In the genomic region with DNA sequence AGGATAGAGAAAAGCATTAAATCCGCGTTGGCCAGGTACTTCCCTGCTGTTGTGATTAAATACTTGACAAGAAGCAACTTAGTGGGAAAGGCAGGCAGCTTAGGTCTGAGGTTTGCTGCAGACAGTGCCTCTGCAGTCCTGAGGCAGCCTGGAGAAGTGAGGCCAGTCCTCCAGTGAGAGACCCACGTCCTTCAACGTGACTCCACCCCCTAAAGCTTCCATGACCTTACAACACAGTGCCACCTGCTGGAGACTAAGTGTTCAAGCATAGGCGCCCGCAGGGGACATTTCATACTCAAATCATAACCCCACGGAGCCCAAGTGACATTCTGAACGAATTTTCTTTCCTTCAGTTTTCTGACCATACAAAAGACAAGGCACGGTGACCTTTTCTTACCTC, we compare ENCODE assay signal across 8 mouse cellular contexts.
DNase-seq lines count a peak whose midpoint lies in the region.

No protein-coding gene starts in this region.

- DNase-seq in A20 (ENCODE audit: low read depth, low spot score) (peak; percentile 64), MEL-GATA-1-ER (ENCODE audit: extremely low read depth, low read depth) (peak; percentile 6)
- DNase-seq in cerebellum, adult 9-10 months: peak; percentile 76
- DNase-seq in gastrocnemius, postnatal 36 days: peak; percentile 33 to 46
- peak; percentile 76 to 77 for DNase-seq in kidney, postnatal 36 days
- DNase-seq in lung, postnatal 14 days: peak; percentile 52
- peak; percentile 35 for DNase-seq in right cerebral cortex, postnatal 4 days
- no peak for DNase-seq in spleen, adult 12 weeks (ENCODE audit: low spot score)

- intact Hi-C loops in gastrocnemius, postnatal 36 days (cut with DNase I): loop anchor here (2.0 kb wide), 1 partner anchor 130 kb away; no protein-coding TSS in a partner anchor
